Mouse (Mus musculus): ENCODE data around the gene Crtc1. TPM values are rescaled to one million over a fixed set of nuclear protein-coding genes. Genes with fewer than 3 reads are reported as not detected.

Gene Crtc1
- polyA plus RNA-seq (2016; fragmentation: Nextera tagmentation; extraction: Ambion mirVana) = 18.4 and 24.8 TPM in 2 replicates

DNA sequence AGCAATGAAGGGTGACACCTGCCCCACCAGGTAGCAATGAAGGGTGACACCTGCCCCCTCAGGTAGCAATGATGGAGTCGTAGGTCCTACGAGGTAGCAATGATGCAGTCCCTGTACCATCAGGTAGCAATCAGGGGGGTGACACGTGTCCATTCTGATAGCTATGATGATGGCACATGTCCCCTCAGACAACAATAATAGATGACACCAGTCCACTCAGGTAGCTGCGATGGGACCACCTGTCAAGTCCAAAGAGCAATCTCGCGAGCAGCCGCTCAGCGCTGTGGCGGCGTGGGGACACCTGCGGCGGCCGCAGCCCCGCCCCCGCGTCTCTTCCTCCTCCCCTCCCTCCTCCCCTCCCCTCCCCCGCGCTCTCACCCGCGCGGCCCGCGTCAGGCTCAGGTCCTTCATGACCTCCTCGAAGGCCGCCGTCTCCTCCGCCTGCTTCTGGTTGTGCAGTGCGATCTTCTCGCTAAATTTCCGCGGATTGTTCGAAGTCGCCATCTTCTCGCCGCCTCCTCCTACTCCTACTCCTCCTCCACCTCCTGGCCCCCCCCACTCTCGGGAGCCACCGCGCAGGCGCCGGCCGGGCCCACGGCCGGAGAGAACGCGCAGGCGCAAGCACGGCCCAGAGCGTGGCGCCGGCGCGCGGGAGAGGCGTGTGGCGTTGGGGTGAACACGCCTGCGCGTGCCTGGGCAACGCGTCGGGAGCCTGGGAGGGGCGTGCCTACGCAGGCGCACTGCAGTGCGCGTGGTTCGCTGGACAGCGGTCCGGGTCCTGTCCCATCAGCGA lies at the start of gene Crtc1:
Gene Crtc1 (minus strand): TSS at position 525 of the 793 bp plus-strand sequence.
- Histone ChIP-seq H3K27me3 (no peaks in the 10 kb centered on the region), H3K27ac (peak within 1 kb of the TSS; percentile 75), H3K4me1 (replicated peaks) (peaks cover 12% of the 10 kb centered on the region), H3K9me3 (no peaks in the 10 kb centered on the region), H3K4me3 (replicated peaks) (peak within 1 kb of the TSS; percentile 68), H3K36me3 (0 out of 2 replicates have a peak, but pooled peaks cover 3% of the 10 kb centered on the region), H3K9ac (replicated peaks) (peak within 1 kb of the TSS; percentile 73), H3K4me2 (peak within 1 kb of the TSS; percentile 88)
- WGBS = under 1% methylated on average over 70 of the region's 70 CpGs
- peak; percentile 96 for ATAC-seq (ENCODE audit: insufficient number of reproducible peaks, insufficient read depth, low FRiP score, low TSS enrichment, low read depth)

DNA sequence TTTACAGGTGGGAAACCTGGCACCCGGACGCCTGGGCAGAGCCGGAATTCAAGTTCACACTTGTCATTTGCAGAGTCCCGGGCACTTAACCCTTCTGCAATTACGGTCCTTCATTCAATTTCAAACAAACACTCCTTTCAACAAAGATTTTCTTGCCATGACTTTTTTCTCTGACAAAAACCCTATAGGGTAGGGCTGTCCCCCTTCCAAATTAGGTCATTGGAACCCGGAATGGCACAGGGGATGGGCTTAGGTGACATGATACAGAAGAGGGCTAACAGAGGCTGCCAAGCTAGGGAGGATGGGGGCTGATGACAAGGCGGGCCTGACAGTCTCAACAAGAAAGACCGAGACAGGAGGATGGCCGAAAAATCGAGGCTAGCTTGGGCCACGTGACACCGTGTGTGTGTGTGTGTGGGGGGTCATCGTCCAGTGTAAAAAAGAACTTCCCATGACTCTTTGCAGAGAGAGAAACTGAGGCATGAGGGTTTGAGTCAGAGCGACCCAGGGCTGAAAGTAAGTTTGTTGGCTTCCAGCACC lies 49.6 kb upstream of the Crtc1 start:
- Histone ChIP-seq H3K9me3 (no peaks in the 10 kb centered on the region), H3K36me3 (no peaks in the 10 kb centered on the region), H3K27me3 (peaks cover 90% of the 10 kb centered on the region), H3K27ac (peak overlapping the region; percentile 56; the same call in 1 of the 2 replicates), H3K9ac (replicated peaks) (peak overlapping the region; percentile 42; the same call in 1 of the 2 replicates), H3K4me1 (replicated peaks) (peaks cover 81% of the 10 kb centered on the region), H3K4me3 (replicated peaks) (peak overlapping the region; percentile 36), H3K4me2 (peak overlapping the region; percentile 93)
- 1% methylated on average over 14 of the region's 14 CpGs for WGBS
- ATAC-seq (ENCODE audit: insufficient number of reproducible peaks, insufficient read depth, low FRiP score, low TSS enrichment, low read depth) = no peak

DNA sequence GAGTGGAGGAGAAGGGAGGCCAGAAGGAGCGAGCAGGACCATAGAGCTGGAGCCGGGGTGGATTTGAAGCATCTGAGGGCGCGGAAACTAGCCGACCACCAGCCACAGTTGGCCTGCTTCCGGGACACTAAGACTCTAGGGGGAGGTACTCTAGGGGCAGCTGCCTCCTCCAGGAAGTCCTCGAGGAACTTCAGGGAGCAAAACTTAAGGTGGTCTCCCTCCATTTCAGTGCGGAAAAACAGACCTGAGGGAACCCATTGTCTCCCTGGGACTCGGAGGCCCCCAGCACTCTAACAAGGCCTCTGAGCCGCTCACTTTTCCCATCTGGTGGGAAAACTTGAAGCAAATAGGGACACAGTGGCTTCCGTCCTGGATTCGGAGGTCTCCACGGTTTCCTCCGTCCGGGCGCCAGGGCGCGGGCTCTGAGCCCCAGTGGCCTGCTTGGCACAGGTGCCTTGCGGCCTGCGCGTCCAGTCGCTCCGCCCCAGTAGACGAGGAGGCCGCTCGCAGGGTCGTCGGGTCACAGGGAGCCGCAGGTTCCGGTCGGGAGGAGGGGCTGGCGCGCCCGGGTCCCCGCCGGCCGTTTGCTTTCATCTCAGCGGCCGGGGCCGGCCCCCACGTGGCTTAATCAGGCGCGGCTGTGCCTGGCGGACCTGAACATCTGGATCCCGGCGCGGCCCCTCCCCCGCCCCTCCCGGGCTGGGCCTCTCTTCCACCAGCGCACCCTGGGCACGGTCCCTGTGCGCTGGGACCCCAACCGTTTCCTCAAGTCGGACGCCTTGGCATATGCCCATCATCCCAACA lies 48.8 kb upstream of the Crtc1 start:
- Histone ChIP-seq H3K36me3 (no peaks in the 10 kb centered on the region), H3K27ac (peak overlapping the region; percentile 56), H3K27me3 (peaks cover 81% of the 10 kb centered on the region), H3K4me3 (replicated peaks) (peak overlapping the region; percentile 36), H3K4me2 (peak overlapping the region; percentile 93), H3K4me1 (replicated peaks) (peaks cover 73% of the 10 kb centered on the region), H3K9ac (replicated peaks) (peak overlapping the region; percentile 50; the same call in 1 of the 2 replicates), H3K9me3 (no peaks in the 10 kb centered on the region)
- 3% methylated on average over 55 of the region's 55 CpGs for WGBS
- ATAC-seq (ENCODE audit: insufficient number of reproducible peaks, insufficient read depth, low FRiP score, low TSS enrichment, low read depth) = no peak

DNA sequence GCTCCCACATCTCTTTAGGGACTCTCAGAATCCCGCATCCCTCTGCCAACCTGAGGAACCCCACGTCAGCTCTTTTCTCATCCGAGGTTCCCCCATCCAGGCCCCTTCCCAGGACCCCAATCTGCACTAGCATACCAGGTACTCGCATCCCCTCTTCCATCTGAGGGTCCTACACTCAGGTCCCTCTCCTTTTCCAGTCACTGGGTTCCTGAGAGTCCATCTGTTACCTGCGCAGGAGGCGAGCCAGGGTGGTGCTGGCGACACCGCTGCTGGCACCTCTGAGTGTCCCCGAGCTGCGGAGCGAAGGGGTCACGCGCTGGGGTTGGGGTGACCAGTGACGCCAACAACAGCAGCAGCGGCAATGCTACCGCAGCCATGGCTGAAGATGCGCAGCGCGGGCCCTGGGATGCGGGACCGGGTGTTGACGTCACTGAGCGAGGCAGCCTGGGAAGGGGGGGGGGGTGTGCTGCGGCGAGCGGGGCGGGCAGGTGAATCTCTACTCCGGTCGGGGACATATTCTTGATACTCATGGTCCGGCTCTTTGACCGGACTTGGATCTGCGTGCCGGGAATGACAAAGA lies 47.7 kb upstream of the Crtc1 start, which contains the start of gene Tmem59l:
Gene Tmem59l (minus strand): TSS at position 418 of the 580 bp plus-strand sequence.
- ATAC-seq (ENCODE audit: insufficient number of reproducible peaks, insufficient read depth, low FRiP score, low TSS enrichment, low read depth) = no peak
- H3K9me3 ChIP-seq = no peaks in the 10 kb centered on the region
- H3K4me2 ChIP-seq = peak within 1 kb of the TSS; percentile 93
- H3K27ac ChIP-seq = peak within 1 kb of the TSS; percentile 56; the same call in 1 of the 2 replicates
- 6% methylated on average over 33 of the region's 33 CpGs for WGBS
- peak within 1 kb of the TSS; percentile 50 for H3K9ac ChIP-seq (replicated peaks)
- peak within 1 kb of the TSS; percentile 37 for H3K4me3 ChIP-seq (replicated peaks)
- peaks cover 70% of the 10 kb centered on the region for H3K27me3 ChIP-seq
- H3K36me3 ChIP-seq = no peaks in the 10 kb centered on the region
- peaks cover 63% of the 10 kb centered on the region for H3K4me1 ChIP-seq (replicated peaks)

DNA sequence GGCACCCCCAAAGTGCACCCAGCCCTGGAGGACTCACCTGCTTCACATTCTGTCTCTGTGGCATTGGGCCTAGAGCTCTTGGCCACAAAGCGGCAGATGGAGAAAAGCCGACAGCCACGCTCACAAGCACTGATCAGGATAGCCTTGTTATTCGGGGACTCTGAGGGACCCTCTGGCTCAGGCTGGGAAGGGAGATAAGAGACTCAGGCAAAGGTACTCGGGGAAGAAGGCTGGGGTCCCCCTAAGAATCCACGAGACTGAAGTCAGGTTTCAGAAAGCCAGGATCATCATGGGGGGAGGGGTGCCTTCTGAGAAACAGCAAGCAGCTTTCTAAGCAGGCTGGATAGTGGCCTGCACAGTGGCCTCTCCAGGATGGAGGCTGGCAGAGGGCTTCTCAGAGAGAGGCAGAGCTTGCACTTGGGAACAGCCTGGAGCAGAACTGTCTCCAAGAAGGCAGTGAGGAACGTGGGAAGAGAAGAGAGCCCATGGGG lies 46.9 kb upstream of the Crtc1 start:
- Histone ChIP-seq H3K4me3 (replicated peaks) (no peak overlapping the region), H3K4me1 (replicated peaks) (peaks cover 55% of the 10 kb centered on the region), H3K9me3 (no peaks in the 10 kb centered on the region), H3K27me3 (peaks cover 62% of the 10 kb centered on the region), H3K27ac (no peak overlapping the region), H3K4me2 (peak overlapping the region; percentile 93), H3K36me3 (no peaks in the 10 kb centered on the region), H3K9ac (replicated peaks) (no peak overlapping the region; the same call in 1 of the 2 replicates)
- 55% methylated on average over 7 of the region's 7 CpGs for WGBS
- ATAC-seq (ENCODE audit: insufficient number of reproducible peaks, insufficient read depth, low FRiP score, low TSS enrichment, low read depth) = no peak

DNA sequence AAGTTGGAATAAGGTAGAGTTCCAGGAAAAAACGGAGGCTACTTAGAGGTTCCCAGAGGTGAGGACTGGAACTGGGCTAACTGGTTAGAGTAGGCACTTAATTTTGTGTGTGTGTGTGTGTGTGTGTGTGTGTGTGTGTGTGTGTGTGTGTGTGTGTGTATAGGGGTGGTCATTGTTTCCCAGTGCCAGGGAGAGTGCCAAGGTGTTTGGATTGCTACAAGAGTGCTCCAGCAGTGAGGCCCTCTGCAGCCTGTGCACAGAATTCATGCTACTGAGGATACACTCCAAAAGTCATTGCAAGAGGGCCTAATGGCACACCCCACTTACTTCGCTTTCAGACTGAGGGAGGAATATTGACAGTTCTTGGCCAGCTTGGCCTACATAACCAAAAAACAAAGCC lies 43.6 kb upstream of the Crtc1 start:
- H3K4me3 ChIP-seq (replicated peaks) = no peak overlapping the region
- no peak overlapping the region for H3K4me2 ChIP-seq
- H3K36me3 ChIP-seq = no peaks in the 10 kb centered on the region
- peaks cover 29% of the 10 kb centered on the region for H3K27me3 ChIP-seq
- no peak overlapping the region for H3K27ac ChIP-seq
- ATAC-seq (ENCODE audit: insufficient number of reproducible peaks, insufficient read depth, low FRiP score, low TSS enrichment, low read depth) = no peak
- H3K4me1 ChIP-seq (replicated peaks) = peaks cover 22% of the 10 kb centered on the region
- no peak overlapping the region for H3K9ac ChIP-seq (replicated peaks)
- H3K9me3 ChIP-seq = no peaks in the 10 kb centered on the region
- 58% methylated on average over 2 of the region's 2 CpGs for WGBS

DNA sequence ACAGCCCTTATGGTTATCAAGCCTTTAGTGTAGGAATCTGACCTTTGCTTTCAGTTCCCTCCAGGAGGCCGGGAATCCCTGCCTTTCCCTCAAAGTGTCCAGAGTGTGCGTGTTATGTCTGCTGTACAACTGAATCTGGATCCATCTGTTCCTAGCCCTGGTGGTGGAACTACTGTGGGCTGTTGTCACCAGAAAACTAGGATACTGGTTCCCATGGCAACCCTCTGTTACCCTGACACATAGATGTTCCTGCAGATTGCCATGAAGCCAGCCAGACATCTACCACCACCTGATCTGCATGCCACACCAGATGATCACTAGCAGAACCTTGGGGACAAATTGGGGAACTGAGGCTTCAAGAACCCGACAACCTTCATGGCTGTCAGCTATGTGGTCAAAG lies 42.5 kb upstream of the Crtc1 start:
- Histone ChIP-seq H3K9me3 (no peaks in the 10 kb centered on the region), H3K27me3 (peaks cover 24% of the 10 kb centered on the region), H3K4me3 (replicated peaks) (no peak overlapping the region), H3K36me3 (no peaks in the 10 kb centered on the region), H3K9ac (replicated peaks) (no peak overlapping the region), H3K4me2 (no peak overlapping the region), H3K4me1 (replicated peaks) (peaks cover 11% of the 10 kb centered on the region), H3K27ac (no peak overlapping the region)
- 78% methylated on average over 3 of the region's 3 CpGs for whole genome bisulfite sequencing
- no peak for ATAC-seq (ENCODE audit: insufficient number of reproducible peaks, insufficient read depth, low FRiP score, low TSS enrichment, low read depth)

DNA sequence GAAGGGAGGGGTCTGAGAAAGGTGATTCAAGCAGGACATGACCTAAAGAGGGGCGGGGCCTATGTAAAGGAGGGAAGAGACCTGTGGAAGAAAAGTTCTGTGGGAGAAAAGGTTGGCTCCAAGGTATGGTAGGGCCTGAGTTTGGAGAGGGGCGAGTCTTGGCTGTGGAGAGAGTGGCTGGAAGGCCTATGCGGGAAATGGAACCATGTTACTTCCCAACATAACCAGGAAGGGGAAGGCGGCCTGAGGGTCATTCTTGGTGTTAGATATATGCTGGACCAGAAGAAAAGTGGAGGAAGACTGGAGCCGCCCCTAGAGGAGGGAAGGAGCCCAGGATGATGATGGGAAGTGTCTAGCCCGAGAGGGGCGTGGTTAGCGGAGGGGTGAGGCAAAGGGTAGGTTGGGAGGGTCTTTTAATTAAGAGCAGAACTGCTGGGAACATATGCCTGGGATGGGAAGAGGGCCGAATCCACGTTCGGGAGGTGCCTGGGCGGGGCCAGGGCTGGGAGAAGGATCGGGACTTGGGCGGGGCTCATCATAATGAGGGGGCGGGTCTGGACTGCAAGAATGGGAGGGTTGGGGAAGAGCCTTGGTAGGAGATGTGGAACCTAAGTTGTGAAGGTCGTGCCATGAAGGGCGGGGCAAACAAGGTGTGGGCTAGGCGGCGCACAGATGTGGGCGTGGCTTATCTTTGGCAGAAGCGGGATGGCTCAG lies 38.0 kb upstream of the Crtc1 start:
- Histone ChIP-seq H3K9ac (replicated peaks) (no peak overlapping the region), H3K27ac (peak overlapping the region; percentile 41), H3K4me2 (peak overlapping the region; percentile 92), H3K27me3 (peaks cover 4% of the 10 kb centered on the region), H3K36me3 (no peaks in the 10 kb centered on the region), H3K9me3 (no peaks in the 10 kb centered on the region), H3K4me3 (replicated peaks) (peak overlapping the region; percentile 87), H3K4me1 (replicated peaks) (peaks cover 9% of the 10 kb centered on the region)
- ATAC-seq (ENCODE audit: insufficient number of reproducible peaks, insufficient read depth, low FRiP score, low TSS enrichment, low read depth) = peak; percentile 47
- WGBS = 2% methylated on average over 21 of the region's 21 CpGs

DNA sequence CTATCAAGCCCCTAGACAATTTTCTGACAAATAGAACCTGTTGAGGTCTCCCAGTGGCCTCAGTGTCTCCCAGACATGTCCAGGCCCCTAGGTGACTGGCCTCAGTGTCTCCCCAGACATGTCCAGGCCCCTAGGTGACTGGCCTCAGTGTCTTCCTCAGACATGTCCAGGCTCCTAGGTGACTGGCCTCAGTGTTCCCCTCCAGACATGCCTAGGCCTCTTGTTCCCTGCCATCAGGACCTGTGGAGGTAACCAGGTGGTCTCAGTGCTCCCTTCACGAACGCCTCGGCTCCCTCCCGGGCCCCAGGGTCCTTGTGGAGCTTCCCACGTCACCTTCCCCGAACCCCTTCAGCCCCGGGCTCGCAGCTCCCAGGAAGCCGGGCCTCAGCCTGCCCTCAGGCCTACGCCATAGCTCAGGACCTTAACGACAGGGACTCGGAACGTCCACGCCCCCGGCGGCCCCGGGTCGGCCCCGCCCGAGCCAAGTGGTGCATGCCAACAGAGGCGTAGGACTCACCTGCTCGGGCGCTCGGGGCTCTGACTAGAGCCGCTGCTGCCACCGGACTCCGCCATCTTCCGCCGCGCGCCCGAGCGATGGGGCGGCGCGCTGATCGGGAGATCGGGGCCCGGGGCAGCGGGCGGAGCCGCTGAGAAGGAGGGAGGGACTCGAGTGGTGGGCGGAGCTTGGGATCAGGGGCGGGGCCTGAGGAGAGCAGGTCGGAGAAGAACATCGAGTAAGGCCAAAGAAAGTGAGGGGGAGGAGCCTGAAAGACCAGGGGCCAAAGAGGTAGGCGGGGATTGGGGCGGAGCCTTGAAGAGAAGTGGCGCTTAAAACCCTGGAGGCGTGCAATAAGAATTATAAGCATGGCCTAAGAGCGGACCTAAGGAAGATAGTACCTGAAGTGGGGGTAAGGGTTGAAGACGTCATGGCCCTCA lies 37.2 kb upstream of the Crtc1 start, which contains the start of gene Klhl26:
Gene Klhl26 (minus strand): TSS at position 636 of the 936 bp plus-strand sequence.
- H3K4me1 ChIP-seq (replicated peaks) = peaks cover 9% of the 10 kb centered on the region
- H3K4me2 ChIP-seq = peak within 1 kb of the TSS; percentile 92
- no peaks in the 10 kb centered on the region for H3K9me3 ChIP-seq
- no peaks in the 10 kb centered on the region for H3K36me3 ChIP-seq
- peak within 1 kb of the TSS; percentile 80 for H3K27ac ChIP-seq
- WGBS = under 1% methylated on average over 53 of the region's 53 CpGs
- H3K27me3 ChIP-seq = peaks cover 4% of the 10 kb centered on the region
- ATAC-seq (ENCODE audit: insufficient number of reproducible peaks, insufficient read depth, low FRiP score, low TSS enrichment, low read depth) = peak; percentile 79
- peak within 1 kb of the TSS; percentile 87 for H3K4me3 ChIP-seq (replicated peaks)
- H3K9ac ChIP-seq (replicated peaks) = peak within 1 kb of the TSS; percentile 88

Data from limb, embryonic 12.5 days (tissue).